Mouse (Mus musculus): Measurements from ENCODE around the gene Crtc1. TPM values are rescaled to one million over a fixed set of nuclear protein-coding genes. Genes with fewer than 3 reads are reported as not detected.

Gene Crtc1
- total and polyA plus RNA-seq, 2 experiments from 2014 or later = 39.3 to 54.0 TPM

GRCm38 (mm10) chr8:70481908-70482307, 42.5 kb upstream of the Crtc1 start:
- peaks cover 8% of the 10 kb centered on the region for H3K27me3 ChIP-seq (ENCODE audit: insufficient read depth, low read length)
- H3K4me3 ChIP-seq (ENCODE audit: low read length) = no peak overlapping the region
- H3K36me3 ChIP-seq (ENCODE audit: insufficient read depth, low read length) = no peaks in the 10 kb centered on the region
- TF ChIP-seq CTCF (IDR thresholded peaks at IDR 0.05; ENCODE audit: low read depth) = no peak
- no peak for DNase-seq (ENCODE audit: low spot score)
- H3K4me2 ChIP-seq (ENCODE audit: low read depth, low read length) = no peak overlapping the region
- ATAC-seq = no peak
- no peaks in the 10 kb centered on the region for H3K9me3 ChIP-seq (ENCODE audit: low read length)
- H3K4me1 ChIP-seq (ENCODE audit: insufficient read depth, low read length) = 0 out of 2 replicates have a peak, but pooled peaks cover 6% of the 10 kb centered on the region
- no peak overlapping the region for H3K27ac ChIP-seq
- H3K9ac ChIP-seq (replicated peaks; ENCODE audit: low read length) = no peak overlapping the region
- 71% methylated on average over 3 of the region's 3 CpGs for WGBS

DNA sequence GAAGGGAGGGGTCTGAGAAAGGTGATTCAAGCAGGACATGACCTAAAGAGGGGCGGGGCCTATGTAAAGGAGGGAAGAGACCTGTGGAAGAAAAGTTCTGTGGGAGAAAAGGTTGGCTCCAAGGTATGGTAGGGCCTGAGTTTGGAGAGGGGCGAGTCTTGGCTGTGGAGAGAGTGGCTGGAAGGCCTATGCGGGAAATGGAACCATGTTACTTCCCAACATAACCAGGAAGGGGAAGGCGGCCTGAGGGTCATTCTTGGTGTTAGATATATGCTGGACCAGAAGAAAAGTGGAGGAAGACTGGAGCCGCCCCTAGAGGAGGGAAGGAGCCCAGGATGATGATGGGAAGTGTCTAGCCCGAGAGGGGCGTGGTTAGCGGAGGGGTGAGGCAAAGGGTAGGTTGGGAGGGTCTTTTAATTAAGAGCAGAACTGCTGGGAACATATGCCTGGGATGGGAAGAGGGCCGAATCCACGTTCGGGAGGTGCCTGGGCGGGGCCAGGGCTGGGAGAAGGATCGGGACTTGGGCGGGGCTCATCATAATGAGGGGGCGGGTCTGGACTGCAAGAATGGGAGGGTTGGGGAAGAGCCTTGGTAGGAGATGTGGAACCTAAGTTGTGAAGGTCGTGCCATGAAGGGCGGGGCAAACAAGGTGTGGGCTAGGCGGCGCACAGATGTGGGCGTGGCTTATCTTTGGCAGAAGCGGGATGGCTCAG, 38.0 kb upstream of the Crtc1 start:
- DNase-seq (ENCODE audit: low spot score) (no peak), ATAC-seq (peak; percentile 25)
- Histone ChIP-seq H3K4me3 (ENCODE audit: low read length) (peak overlapping the region; percentile 69), H3K4me1 (ENCODE audit: insufficient read depth, low read length) (peaks cover 14% of the 10 kb centered on the region; the same call in 1 of the 2 replicates), H3K27ac (no peak overlapping the region), H3K9ac (replicated peaks; ENCODE audit: low read length) (peak overlapping the region; percentile 81), H3K27me3 (ENCODE audit: insufficient read depth, low read length) (0 out of 2 replicates have a peak, but pooled peaks cover 3% of the 10 kb centered on the region), H3K4me2 (ENCODE audit: low read depth, low read length) (peak overlapping the region; percentile 93), H3K36me3 (ENCODE audit: insufficient read depth, low read length) (no peaks in the 10 kb centered on the region), H3K9me3 (ENCODE audit: low read length) (no peaks in the 10 kb centered on the region)
- TF ChIP-seq CTCF (IDR thresholded peaks at IDR 0.05; ENCODE audit: low read depth) = no peak
- 5% methylated on average over 21 of the region's 21 CpGs for WGBS

DNA sequence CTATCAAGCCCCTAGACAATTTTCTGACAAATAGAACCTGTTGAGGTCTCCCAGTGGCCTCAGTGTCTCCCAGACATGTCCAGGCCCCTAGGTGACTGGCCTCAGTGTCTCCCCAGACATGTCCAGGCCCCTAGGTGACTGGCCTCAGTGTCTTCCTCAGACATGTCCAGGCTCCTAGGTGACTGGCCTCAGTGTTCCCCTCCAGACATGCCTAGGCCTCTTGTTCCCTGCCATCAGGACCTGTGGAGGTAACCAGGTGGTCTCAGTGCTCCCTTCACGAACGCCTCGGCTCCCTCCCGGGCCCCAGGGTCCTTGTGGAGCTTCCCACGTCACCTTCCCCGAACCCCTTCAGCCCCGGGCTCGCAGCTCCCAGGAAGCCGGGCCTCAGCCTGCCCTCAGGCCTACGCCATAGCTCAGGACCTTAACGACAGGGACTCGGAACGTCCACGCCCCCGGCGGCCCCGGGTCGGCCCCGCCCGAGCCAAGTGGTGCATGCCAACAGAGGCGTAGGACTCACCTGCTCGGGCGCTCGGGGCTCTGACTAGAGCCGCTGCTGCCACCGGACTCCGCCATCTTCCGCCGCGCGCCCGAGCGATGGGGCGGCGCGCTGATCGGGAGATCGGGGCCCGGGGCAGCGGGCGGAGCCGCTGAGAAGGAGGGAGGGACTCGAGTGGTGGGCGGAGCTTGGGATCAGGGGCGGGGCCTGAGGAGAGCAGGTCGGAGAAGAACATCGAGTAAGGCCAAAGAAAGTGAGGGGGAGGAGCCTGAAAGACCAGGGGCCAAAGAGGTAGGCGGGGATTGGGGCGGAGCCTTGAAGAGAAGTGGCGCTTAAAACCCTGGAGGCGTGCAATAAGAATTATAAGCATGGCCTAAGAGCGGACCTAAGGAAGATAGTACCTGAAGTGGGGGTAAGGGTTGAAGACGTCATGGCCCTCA, 37.2 kb upstream of the Crtc1 start, which contains the start of gene Klhl26:
Klhl26 (minus strand) TSS at position 636 of the 936 bp plus-strand sequence.
- H3K4me2 ChIP-seq (ENCODE audit: low read depth, low read length) = peak within 1 kb of the TSS; percentile 93
- ATAC-seq = peak; percentile 92
- H3K9ac ChIP-seq (replicated peaks; ENCODE audit: low read length) = peak within 1 kb of the TSS; percentile 81
- H3K27ac ChIP-seq = peak within 1 kb of the TSS; percentile 43; the same call in 1 of the 2 replicates
- 0 out of 2 replicates have a peak, but pooled peaks cover 3% of the 10 kb centered on the region for H3K27me3 ChIP-seq (ENCODE audit: insufficient read depth, low read length)
- TF ChIP-seq CTCF (IDR thresholded peaks at IDR 0.05; ENCODE audit: low read depth) = no peak
- H3K36me3 ChIP-seq (ENCODE audit: insufficient read depth, low read length) = no peaks in the 10 kb centered on the region
- peaks cover 14% of the 10 kb centered on the region; the same call in 1 of the 2 replicates for H3K4me1 ChIP-seq (ENCODE audit: insufficient read depth, low read length)
- H3K9me3 ChIP-seq (ENCODE audit: low read length) = no peaks in the 10 kb centered on the region
- DNase-seq (ENCODE audit: low spot score) = peak; percentile 93
- peak within 1 kb of the TSS; percentile 69 for H3K4me3 ChIP-seq (ENCODE audit: low read length)
- WGBS = under 1% methylated on average over 53 of the region's 53 CpGs

DNA sequence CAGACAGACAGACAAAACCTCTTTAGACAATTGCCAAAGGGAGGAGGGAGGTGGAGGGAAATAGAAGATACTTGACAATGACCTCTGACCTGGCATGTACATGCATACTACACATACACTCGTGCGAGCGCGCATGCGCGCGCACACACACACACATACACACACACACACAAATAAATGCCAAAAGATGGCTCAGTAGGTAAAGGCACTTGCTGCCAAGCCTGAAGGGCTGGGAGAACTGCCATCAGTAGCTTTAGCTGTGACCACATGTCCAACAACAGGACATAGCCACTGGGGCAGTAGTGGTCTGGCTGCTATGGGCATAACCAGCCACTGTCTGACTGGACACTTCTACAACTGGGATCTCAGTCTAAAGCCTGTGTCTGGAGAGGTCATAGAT, 32.5 kb upstream of the Crtc1 start:
- ATAC-seq (no peak), DNase-seq (ENCODE audit: low spot score) (no peak)
- Histone ChIP-seq H3K27ac (no peak overlapping the region), H3K9me3 (ENCODE audit: low read length) (no peaks in the 10 kb centered on the region), H3K9ac (replicated peaks; ENCODE audit: low read length) (no peak overlapping the region), H3K27me3 (ENCODE audit: insufficient read depth, low read length) (no peaks in the 10 kb centered on the region), H3K4me1 (ENCODE audit: insufficient read depth, low read length) (peaks cover 20% of the 10 kb centered on the region; the same call in 1 of the 2 replicates), H3K4me2 (ENCODE audit: low read depth, low read length) (no peak overlapping the region), H3K4me3 (ENCODE audit: low read length) (no peak overlapping the region), H3K36me3 (ENCODE audit: insufficient read depth, low read length) (no peaks in the 10 kb centered on the region)
- no peak for TF ChIP-seq CTCF (IDR thresholded peaks at IDR 0.05; ENCODE audit: low read depth)
- 91% methylated on average over 7 of the region's 7 CpGs for WGBS

DNA sequence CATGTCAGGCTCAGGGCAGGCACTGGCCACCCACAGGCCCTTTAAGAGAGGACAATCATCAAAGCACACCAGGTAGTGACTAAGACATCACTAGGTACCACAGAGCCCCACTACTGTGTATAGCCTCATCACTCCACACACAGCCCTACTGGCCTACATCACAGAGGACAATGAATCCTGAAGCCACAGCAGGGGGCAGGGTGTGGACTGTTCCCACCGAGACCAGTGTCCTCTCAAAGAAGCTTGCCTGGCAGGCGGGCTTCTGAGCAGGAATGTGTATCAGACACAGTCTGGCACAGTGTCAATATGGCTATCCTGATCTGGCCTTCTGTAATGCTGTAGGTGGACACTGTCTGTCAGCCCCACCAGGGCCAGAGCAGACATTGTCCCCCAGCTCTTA, 30.6 kb upstream of the Crtc1 start:
- H3K9ac ChIP-seq (replicated peaks; ENCODE audit: low read length) = no peak overlapping the region
- H3K4me2 ChIP-seq (ENCODE audit: low read depth, low read length) = no peak overlapping the region
- no peak overlapping the region for H3K4me3 ChIP-seq (ENCODE audit: low read length)
- no peaks in the 10 kb centered on the region for H3K36me3 ChIP-seq (ENCODE audit: insufficient read depth, low read length)
- TF ChIP-seq CTCF (IDR thresholded peaks at IDR 0.05; ENCODE audit: low read depth) = no peak
- no peaks in the 10 kb centered on the region for H3K27me3 ChIP-seq (ENCODE audit: insufficient read depth, low read length)
- 42% methylated on average over 2 of the region's 2 CpGs for WGBS
- no peak for DNase-seq (ENCODE audit: low spot score)
- ATAC-seq = no peak
- no peaks in the 10 kb centered on the region for H3K9me3 ChIP-seq (ENCODE audit: low read length)
- H3K27ac ChIP-seq = peak overlapping the region; percentile 48; the same call in 1 of the 2 replicates
- 0 out of 2 replicates have a peak, but pooled peaks cover 11% of the 10 kb centered on the region for H3K4me1 ChIP-seq (ENCODE audit: insufficient read depth, low read length)

- Histone ChIP-seq H3K27me3 (ENCODE audit: insufficient read depth, low read length) (no peaks in the 10 kb centered on the region), H3K27ac (peak overlapping the region; percentile 48; the same call in 1 of the 2 replicates), H3K4me1 (ENCODE audit: insufficient read depth, low read length) (0 out of 2 replicates have a peak, but pooled peaks cover 11% of the 10 kb centered on the region), H3K4me3 (ENCODE audit: low read length) (no peak overlapping the region), H3K4me2 (ENCODE audit: low read depth, low read length) (no peak overlapping the region), H3K36me3 (ENCODE audit: insufficient read depth, low read length) (no peaks in the 10 kb centered on the region), H3K9me3 (ENCODE audit: low read length) (no peaks in the 10 kb centered on the region), H3K9ac (replicated peaks; ENCODE audit: low read length) (no peak overlapping the region)
- 23% methylated on average over 10 of the region's 10 CpGs for WGBS
- TF ChIP-seq CTCF (IDR thresholded peaks at IDR 0.05; ENCODE audit: low read depth) = no peak
- DNase-seq (ENCODE audit: low spot score) = peak; percentile 63
- peak; percentile 78 for ATAC-seq
These were observed 30.0 kb upstream of the Crtc1 start for GRCm38 (mm10) chr8:70469295-70469916.
